Mouse (Mus musculus): ENCODE data around the gene Vdac2. TPM values are rescaled to one million over a fixed set of nuclear protein-coding genes. Genes with fewer than 3 reads are reported as not detected.

Gene Vdac2
- 100 to 1,000 TPM; 256 to 257 TPM for total RNA-seq (2021)
- long read RNA-seq, experiment 1, transcript Vdac2-201 (10 exons, 1,954 nt), result major isoform, 205 of 235 reads
- long read RNA-seq, experiment 1, partial matches to known transcripts, result 18 of 235 reads
- long read RNA-seq, experiment 1, other reads (novel, unspliced or antisense), result 10 of 235 reads
- long read RNA-seq, experiment 2, transcript Vdac2-201 (10 exons, 1,954 nt), result major isoform, 288 of 315 reads
- long read RNA-seq, experiment 2, partial matches to known transcripts, result 10 of 315 reads
- long read RNA-seq, experiment 2, other reads (novel, unspliced or antisense), result 16 of 315 reads

DNA sequence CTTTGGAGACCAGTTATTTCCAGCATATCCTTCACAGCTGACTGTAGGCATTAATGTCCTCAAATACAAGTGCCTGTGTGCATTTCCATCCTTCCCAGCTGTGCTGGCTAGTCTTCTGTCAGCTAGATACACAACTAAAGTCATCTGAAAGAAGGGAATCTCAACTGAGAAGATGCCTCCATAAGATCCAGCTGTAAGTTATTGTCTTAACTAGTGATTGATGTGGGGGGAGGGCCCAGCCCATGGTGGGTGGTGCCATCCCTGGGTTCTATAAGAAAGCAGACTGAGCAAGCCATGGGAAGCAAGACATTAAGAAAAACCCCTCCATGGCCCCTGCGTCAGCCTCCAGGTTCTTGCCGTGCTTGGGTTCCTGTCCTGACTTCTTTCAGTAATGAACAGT lies at the start of gene Vdac2:
TSS of gene Vdac2 (plus strand) at position 301 of the 400 bp plus-strand sequence.
- no peak for DNase-seq (ENCODE audit: low spot score in 2 of 2)

- no peak for DNase-seq (ENCODE audit: low spot score in 2 of 2)
These were observed 48.8 kb upstream of the Vdac2 start for GRCm38 (mm10) chr14:21776201-21776600.

DNA sequence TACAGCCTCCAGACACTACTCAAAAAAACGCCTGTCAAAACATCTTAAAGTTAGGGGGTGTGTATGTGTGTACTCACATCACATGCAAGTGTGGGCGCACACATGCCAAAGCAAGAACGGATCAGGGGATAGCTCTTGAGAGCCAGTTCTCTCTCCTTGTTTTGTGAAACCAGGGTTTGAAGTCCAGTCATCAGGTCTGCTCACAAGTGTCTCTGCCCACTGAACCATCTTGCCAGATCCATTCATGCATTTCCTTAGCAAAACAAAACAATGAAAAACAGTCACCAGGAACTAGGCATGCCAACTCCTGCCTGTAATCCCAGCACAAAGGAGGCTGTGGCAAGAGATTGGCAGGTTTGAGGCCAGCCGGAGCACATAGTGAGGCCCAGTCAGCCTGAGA lies 38.5 kb upstream of the Vdac2 start:
- DNase-seq (ENCODE audit: low spot score in 2 of 2), result no peak

GRCm38 (mm10) chr14:21787374-21787773 lies 37.7 kb upstream of the Vdac2 start:
- no peak for DNase-seq (ENCODE audit: low spot score in 2 of 2)

DNA sequence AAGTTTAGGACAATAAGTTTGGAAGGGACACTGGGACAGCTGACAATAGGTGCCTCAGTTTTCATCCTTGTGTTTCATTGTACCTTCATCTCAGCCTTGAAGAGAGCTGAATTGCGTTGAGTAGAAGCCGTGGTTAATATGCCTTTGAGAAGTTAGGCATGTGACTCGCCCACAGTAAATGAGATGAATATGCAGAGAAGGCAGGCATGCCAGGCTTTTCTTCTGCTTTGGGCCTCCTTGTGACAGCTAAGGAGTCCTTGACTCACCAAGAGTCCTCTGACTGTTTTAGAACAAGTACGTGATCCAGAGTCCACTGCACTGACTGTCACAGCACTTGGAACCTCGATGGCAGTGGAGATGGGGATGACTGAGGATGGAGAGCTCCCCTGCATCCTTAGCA lies 36.9 kb upstream of the Vdac2 start:
- DNase-seq (ENCODE audit: low spot score in 2 of 2), result no peak

DNA sequence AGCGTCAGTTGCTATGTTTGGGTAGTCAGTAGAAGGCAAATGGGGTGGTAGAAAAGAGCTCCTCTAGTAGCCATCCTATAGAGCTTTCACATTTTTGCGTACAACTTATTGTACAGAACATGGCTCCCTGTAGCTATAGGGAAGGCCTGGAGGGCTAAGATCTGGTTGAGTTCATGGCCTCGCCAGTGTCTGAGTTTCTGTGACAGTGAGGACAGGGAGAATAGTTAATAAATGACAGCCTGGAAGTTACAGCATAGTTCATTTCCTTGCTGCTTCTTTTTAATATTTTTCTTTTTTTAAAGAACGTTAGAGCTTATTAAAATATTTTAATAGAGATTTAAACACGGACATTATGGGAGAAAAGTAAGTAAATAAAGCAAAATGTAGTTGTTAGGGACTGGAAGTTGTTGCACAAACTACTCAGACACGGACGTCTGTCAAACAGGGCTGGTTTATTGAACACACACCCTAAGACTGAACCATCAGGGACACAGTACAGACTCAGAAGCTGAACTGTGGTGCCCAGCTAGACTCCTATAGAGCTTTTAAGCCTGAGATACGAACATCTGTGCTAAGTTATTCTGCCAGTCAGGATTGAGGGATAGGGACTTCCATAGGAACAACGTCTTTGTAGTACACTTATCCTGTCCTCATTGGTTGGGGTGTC lies 34.3 kb upstream of the Vdac2 start:
- no peak for DNase-seq (ENCODE audit: low spot score in 2 of 2)

DNA sequence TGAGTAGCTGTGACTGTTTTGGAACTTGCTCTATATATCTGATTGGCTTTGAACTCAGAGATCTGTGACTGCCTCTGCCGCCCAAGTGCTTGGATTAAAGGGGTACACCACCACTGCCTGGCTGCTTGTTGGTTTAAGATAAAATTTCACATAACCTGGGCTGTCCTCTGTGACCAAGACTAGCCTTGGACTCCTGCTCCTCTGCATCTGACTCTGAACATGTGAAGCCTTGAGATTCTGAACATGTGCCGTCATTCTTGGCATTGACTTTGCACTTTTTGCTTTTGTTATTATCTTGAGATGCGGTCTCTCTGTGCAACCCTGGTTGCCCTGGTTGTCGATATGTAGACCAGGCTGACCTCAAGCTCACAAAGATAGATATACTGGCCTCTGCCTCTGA lies 33.3 kb upstream of the Vdac2 start:
- DNase-seq (ENCODE audit: low spot score in 2 of 2), result no peak

- no peak for DNase-seq (ENCODE audit: low spot score in 2 of 2)
These were observed 32.8 kb upstream of the Vdac2 start for GRCm38 (mm10) chr14:21792250-21792649.

GRCm38 (mm10) chr14:21800641-21801040 lies 24.4 kb upstream of the Vdac2 start:
- no peak for DNase-seq (ENCODE audit: low spot score in 2 of 2)

GRCm38 (mm10) chr14:21801624-21802023 lies 23.4 kb upstream of the Vdac2 start:
- DNase-seq (ENCODE audit: low spot score in 2 of 2), result no peak

- DNase-seq (ENCODE audit: low spot score in 2 of 2), result no peak
These were observed 22.4 kb upstream of the Vdac2 start for GRCm38 (mm10) chr14:21802543-21803206.

DNA sequence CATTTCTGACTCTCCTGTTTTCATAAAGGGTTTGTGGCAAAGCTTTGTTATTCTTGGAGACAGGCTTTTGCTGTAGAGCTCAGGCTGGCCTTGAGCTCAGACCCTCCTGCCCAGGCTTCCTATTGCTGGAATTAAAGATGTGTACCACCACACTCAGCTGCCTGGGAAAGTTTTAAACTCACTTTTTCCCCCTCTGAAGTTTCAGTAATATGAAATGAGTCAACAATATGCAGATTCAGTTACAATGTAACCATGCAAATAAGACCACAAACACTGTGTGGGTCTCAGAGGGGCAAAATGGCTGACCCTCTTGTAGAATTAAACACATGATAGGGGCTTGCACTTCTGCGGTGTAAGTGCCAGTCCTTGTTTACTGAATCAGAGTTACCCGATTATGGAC lies 18.8 kb upstream of the Vdac2 start:
- DNase-seq (ENCODE audit: low spot score in 2 of 2), result no peak

DNA sequence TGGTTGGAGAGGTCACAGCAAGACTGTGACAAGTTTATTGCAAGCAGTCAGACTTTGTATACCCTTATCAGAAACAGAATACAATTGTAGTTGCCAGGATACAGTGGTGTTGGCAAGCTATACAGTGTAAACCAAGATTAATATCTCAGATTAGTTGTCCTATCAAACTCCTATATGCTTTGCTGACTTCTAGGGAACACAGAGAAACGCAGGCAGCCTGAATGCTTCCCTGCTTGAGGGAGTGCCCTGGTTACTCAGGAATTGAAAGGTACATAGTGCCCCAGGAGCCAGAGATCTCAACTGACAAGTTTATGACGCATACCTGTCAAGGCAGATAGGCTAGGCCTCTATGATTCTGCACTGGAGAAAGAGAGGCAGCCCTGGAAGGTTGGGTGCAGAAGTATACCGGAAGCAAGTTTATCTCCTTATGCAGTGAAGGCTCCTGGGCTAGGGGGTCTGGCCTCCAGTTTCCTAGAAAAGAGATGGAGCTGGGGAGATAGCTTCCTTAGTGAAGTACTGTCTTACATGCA lies 18.3 kb upstream of the Vdac2 start:
- DNase-seq (ENCODE audit: low spot score in 2 of 2), result no peak

- no peak for DNase-seq (ENCODE audit: low spot score in 2 of 2)
These were observed 16.7 kb upstream of the Vdac2 start for GRCm38 (mm10) chr14:21808208-21808922.

DNA sequence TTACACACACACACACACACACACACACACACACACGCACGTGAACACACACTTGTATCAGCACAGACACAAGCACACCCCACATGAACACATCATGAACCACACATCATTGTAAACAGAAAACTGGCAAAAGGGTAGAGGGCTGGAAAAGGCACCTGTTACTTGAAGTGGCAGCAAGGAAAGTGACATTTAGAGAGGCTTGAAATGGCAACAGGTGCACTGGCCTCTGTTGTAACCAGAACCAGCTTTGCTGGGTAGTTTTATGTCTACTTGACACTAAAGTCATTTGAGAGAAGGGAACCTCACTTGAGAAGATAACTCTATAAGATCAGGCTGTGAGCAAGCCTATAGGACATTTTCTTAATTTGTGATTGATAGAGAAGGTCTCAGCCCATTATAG lies 15.6 kb upstream of the Vdac2 start:
- DNase-seq (ENCODE audit: low spot score in 2 of 2), result no peak

- DNase-seq (ENCODE audit: low spot score in 2 of 2), result no peak
These were observed 13.7 kb upstream of the Vdac2 start for GRCm38 (mm10) chr14:21811301-21811700.

- no peak for DNase-seq (ENCODE audit: low spot score in 2 of 2)
These were observed 13.2 kb upstream of the Vdac2 start for GRCm38 (mm10) chr14:21811744-21812393.

DNA sequence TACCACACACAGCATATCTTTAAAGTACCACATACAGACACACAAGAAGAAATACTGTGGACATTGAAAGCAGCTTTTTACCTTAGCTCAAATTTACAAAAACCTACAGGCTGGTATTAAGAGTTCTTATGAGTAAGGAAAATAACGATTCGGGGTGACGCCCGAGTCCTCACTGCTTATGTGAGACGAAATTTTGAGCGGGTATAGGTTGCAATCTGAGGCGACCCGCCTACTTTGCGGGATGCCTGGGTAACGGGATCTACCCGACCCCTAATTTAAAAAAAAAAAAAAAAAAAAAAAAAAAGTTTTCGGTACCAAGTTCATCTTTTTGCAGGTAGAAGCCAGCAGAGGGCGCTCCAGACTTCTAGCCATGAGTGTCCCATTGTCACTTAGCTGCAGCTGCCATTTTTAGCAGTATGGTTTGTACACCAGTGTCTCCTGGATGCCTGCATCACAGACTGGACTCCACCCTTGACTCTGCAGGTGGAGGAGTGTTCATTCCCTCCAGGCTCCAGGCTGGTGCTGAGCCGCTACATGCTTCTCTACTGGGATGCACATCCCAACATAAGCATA lies 12.4 kb upstream of the Vdac2 start:
- peak in 1 of 2 experiments; percentile 55 for DNase-seq (ENCODE audit: low spot score in 2 of 2)

- DNase-seq (ENCODE audit: low spot score in 2 of 2), result no peak
These were observed 11.8 kb upstream of the Vdac2 start for GRCm38 (mm10) chr14:21813216-21813615.

DNA sequence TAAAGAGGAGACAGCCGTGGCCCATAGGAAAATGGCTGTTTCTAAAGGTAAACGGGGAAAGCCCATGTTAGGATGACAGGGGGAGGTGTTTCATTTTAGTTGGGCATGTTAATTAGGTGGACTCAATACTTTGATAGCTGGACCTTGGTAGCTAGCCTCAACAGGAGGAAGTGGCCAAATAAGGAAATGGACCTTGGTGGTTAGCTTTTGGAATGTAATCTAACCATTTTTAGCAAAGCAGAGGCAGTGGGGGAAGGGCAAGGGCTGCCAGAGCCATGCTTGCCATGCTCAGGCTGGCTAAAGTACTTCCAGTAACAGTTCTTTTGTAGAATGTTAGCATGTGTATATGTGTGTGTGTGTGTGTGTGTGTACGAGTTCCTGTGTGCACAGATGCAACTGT lies 11.2 kb upstream of the Vdac2 start:
- no peak for DNase-seq (ENCODE audit: low spot score in 2 of 2)

DNA sequence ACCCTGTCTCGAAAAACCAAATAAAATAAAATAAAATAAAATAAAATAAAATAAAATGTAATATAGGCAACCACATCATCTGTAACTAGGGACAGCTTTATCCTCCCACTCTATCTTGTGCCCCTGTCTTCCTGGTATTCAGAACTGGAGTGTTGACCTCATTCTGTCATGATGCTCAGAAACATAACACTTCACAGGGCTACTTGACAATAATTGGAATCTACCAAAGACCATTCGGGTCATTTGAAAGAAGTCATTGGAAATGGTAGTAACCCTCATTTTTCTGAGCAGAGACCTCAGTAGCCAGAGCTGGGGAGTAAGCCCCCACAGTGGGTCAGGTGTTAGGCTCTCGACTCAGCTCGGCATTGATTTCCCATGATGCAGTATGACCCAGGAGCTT lies 10.4 kb upstream of the Vdac2 start:
- DNase-seq (ENCODE audit: low spot score in 2 of 2), result no peak
